Mouse (Mus musculus): ENCODE results near the gene Aldh1a2.
A peak's percentile ranks its signal among the peaks of the same experiment; 100 is the strongest.

Aldh1a2 gene

GRCm38 (mm10) chr9:71286420-71286819 is 70.8 kb downstream of the Aldh1a2 start:
- DNase-seq (ENCODE audit: extremely low read depth, insufficient read length, low spot score): no peak

- peak; percentile 47 for DNase-seq (ENCODE audit: extremely low read depth, insufficient read length, low spot score)
Measured at GRCm38 (mm10) chr9:71288738-71289137, 73.1 kb downstream of the Aldh1a2 start.

- no peak for DNase-seq (ENCODE audit: extremely low read depth, insufficient read length, low spot score)
Measured at GRCm38 (mm10) chr9:71289810-71290209, 74.2 kb downstream of the Aldh1a2 start.

DNA sequence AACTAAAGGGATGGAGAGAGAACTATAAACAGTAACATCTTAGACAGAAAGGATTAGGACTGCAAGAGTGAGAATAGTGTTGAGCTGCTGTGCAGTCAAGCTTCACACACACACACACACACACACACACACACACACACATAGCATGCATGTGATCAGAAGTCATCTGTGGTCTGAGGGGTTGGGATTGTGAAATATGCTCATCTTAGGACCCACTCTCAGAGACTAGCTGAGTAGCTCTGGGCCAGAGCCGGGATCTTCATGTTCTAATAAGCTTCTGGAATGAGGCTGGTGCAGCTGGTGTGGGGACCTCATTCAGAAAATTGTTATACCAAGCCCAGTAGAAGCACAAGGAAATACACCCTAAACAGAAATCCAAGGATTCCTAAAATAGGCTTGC is 75.1 kb downstream of the Aldh1a2 start:
- no peak for DNase-seq (ENCODE audit: extremely low read depth, insufficient read length, low spot score)

DNA sequence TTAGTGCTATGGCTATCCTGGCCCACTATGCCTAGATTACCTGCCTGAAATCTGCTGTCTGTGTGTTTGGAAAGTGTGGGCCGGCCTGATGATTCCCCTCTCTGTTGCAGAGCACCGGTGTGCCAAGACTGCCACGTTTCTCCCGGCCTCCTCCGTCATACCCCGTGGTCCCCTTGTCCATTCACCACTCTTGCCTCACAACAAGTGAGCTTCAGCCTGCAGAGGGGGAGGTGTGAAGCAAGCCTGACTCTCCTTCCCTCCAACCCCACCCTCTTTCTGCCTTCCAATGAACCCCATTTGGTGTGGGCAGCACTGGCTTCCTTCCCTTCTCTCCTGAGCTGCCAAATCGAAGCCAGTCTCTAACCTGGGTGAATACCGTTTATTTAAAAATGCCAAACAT is 79.9 kb downstream of the Aldh1a2 start:
- DNase-seq (ENCODE audit: extremely low read depth, insufficient read length, low spot score): no peak

DNA sequence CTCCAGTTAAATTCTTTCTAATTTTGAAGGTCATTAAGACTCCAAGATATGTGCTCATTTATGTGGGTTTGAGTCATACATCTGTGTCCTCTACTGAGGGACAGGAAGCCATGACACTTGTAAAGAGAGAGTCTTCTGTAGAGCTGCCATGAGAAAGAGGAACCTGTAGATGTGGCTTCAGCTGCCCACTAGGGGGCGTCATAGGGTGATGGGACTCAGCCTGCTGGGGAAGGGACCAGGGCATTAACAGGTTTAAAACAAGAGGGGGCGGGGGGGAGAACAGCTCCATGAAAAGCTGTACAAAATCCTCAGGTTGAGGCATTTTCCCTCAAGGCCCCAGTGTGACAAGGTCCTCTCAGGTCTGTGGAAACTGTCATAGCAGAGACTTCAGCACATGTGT is 88.0 kb downstream of the Aldh1a2 start:
- no peak for DNase-seq (ENCODE audit: extremely low read depth, insufficient read length, low spot score)

DNA sequence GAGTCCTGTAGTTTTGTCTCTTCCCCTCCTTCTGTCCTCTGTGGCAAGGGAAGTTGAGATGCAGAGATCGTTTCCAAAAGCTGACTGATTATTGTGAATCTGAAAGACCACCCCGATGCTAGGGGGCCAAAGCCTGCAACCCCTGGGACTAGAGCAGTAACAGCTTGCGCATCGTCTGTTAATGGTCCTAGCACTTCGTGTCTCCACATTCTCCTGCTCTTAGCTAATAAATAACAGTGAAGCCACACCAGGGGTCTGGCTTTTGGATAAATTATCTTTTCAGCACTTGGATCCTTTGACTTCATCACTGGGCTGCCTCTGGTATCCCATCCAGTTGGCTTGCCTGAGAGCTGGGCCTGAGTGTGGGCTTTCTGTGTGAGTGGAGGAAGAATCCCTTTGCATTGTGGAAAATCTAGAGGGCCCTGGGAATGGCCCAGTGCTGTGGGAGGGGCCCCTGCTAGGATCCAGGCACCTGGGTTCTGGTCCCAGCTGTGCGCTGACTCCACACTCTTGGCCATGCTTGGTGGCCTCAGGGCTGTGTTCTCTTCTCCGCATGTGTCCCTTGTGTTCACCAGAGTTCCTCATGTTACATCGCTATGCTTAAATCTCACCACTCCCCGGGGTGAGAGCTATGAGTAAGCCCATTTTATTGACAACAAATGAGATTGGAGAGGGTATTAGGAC is 91.7 kb downstream of the Aldh1a2 start:
- no peak for DNase-seq (ENCODE audit: extremely low read depth, insufficient read length, low spot score)

DNA sequence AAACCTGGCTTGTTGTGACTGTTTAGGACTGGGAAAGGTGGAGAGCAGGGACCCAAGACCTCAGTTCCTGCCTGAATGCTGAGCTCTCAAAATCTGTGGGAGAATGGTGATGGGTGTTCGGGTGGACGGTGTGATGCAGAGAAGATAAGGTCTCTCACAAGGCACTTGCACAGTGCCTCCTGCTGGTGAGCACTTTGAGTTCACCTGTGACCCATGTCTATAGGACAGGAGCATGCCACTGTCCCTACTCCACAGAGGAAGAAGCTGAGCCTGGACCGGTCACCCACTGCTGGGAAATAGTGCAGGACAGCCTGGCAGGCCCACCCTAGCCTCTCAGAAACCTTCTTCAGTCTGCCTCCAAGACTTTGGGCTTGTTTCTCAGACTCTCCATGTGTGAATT is 100.4 kb downstream of the Aldh1a2 start:
- no peak for DNase-seq (ENCODE audit: extremely low read depth, insufficient read length, low spot score)

DNA sequence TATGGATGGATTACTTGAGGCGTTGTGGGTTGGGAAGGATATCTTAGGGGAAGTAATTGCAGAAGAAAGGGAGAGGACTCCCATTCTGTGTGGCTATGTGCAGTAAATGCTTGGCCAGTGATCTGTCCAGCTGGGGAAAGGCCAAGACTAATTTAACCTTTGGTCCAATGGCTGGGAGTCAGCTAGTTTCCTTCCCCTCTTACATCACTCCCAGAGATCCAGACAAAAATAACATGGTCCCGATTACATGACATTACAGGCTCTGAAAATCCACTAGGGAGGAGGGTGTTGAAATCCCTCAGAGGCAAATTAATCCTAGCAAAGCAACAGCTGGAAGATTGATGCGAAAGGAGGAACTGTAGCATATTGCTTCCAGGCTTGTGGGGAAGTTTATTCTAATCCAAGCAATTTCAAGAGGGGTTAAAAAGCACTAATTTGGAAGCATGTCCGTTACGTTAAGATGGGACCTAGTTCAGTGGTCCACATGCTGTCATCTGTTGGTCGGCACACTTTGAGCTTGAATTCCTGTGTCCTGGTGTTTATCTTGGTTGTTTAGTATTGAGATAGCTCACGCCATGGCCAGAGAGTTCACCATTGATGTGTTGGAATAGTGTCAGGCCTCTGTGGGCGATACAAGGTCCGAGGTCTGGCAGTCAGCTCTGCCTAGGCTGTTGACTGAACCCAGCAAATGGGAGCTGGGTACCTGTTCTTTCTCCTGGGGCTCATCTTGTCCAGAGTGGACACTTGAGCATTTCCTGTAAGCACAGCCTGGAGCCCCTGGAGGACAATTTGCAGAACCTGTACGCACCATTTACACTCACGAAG is 101.7 kb downstream of the Aldh1a2 start:
- DNase-seq (ENCODE audit: extremely low read depth, insufficient read length, low spot score): no peak

- DNase-seq (ENCODE audit: extremely low read depth, insufficient read length, low spot score): no peak
Measured at GRCm38 (mm10) chr9:71317921-71318241, 102.3 kb downstream of the Aldh1a2 start.

GRCm38 (mm10) chr9:71319776-71320175 is 104.2 kb downstream of the Aldh1a2 start:
- DNase-seq (ENCODE audit: extremely low read depth, insufficient read length, low spot score): no peak

DNA sequence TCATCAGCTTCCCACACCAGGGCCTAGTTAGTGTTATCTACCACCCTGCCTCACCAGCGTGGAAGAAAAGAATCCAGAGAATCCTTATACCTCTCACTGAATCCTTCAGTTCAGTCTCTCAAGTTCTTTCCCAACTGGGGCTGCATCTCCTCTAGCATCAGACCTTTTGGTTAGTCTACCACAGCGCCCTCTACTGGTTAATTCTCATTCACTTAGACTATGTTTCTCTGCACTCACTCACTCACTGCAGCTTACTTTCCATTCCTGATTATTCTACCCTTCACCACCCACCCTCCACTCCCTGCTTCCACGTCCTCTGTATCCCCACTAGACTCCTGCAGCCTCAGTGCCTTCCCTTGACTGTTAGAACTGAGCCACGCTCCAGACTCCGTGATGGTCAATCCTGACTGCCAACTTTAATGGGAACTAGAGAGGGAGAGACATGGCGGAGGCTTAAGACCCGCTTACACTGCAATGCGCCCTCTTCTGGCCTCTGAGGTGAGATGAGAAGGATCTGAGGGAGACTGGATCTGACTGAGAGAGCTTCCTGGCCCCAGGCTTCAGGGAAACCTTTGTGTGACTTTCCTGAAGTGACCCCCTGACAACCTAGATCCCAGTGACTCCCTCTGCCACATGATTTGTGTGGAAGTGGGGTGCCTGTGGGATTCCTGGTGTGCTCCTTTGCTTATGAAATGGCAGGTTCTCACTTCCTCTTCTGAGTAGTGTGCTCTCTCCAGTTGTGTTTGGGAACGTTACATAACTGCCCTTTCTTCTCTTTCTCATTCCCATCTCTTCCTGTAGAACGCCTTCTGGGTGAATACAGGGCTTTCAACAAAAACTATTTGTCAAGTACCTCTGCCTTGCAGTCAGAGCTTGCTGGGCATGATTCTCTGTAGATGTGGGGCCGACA is 104.9 kb downstream of the Aldh1a2 start:
- DNase-seq (ENCODE audit: extremely low read depth, insufficient read length, low spot score): no peak

- DNase-seq (ENCODE audit: extremely low read depth, insufficient read length, low spot score): no peak
Measured at GRCm38 (mm10) chr9:71321436-71321835, 105.8 kb downstream of the Aldh1a2 start.

- no peak for DNase-seq (ENCODE audit: extremely low read depth, insufficient read length, low spot score)
Measured at GRCm38 (mm10) chr9:71321871-71322270, 106.3 kb downstream of the Aldh1a2 start.

DNA sequence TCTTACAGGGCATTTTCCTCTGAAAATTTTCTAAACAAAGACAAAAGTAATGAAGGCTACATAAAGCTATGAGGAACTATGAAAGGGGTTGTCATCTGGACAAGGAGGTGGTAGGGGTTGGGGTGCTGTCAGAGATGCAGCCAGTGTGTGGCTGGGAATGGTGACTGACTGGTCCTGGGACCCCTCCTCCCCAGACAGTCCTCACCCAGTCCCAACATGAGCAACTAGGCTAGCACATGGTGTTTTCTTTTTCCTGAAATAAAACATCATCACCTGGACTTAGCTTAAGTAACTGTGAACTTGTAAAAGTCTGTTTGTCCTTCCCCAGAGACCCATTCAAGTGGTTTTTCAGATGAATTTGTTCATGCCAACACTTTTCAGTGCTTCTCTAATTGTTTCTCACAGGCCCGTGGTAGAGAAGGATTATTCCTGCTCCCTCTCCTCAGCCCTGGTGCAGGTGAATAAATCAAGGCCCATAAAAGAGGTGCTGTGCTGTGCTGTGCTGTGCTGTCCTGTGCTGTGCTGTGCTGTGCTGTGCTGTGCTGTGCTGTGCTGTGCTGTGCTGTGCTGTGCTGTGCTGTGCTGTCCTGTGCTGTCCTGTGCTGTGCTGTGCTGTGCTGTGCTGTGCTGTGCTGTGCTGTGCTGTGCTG is 107.8 kb downstream of the Aldh1a2 start:
- no peak for DNase-seq (ENCODE audit: extremely low read depth, insufficient read length, low spot score)

DNA sequence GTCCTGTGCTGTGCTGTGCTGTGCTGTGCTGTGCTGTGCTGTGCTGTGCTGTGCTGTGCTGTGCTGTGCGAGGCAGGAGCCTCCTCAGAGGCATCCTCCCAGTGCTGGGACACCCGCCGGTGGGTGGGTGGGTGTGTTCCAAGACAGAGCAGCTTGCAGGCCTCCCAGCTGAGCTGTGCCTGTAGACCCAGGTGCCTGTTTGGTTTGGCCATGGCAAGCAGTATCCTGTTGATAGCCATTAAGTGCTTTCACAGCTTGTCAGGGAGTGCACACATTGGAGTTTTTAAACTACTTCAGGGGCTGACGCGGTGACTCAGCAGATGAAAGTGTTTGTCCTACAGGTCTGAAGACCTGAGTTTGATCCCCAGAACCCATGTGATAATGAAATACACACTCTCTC is 108.5 kb downstream of the Aldh1a2 start:
- DNase-seq (ENCODE audit: extremely low read depth, insufficient read length, low spot score): no peak

GRCm38 (mm10) chr9:71326261-71326660 is 110.7 kb downstream of the Aldh1a2 start:
- no peak for DNase-seq (ENCODE audit: extremely low read depth, insufficient read length, low spot score)

DNA sequence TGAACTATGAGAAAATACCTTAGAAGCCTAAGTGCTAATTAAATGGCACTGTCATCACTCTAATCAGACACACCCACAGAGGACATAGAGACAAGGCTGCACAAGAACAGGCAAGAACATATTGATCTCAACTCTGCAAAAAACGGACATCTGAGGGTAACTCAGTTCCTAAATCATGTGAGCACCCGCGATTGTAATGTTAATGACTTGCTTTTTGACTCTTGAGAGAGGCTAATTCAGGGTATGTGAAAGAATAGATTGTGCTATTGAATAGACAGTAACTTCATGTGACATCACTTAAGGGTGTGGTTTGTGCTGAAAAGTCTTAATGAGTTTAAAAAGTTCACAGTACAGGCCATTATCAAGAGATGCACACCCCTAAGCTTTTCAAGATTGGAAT is 116.1 kb downstream of the Aldh1a2 start:
- DNase-seq (ENCODE audit: extremely low read depth, insufficient read length, low spot score): no peak

DNA sequence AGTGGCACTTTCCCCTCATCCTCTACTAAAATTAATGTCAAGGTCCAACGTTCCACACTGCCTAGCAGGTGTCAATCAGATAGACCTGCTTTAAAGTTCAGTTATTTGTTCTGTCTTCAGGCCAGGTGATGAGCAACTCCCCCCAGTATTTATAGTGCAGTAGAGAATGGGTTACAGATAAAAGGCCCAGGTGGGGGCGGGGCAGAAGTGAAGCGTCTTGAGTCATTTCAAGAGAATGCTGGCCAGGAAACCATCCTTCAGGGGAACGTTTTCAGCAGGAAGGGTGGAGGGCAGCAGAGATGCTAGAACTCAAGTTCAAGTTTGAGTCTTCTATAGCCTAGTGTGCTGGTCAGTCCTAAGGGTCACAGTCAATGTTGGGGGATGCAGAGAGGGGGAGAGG is 121.1 kb downstream of the Aldh1a2 start:
- DNase-seq (ENCODE audit: extremely low read depth, insufficient read length, low spot score): no peak

- no peak for DNase-seq (ENCODE audit: extremely low read depth, insufficient read length, low spot score)
Measured at GRCm38 (mm10) chr9:71337425-71337824, 121.8 kb downstream of the Aldh1a2 start.

DNA sequence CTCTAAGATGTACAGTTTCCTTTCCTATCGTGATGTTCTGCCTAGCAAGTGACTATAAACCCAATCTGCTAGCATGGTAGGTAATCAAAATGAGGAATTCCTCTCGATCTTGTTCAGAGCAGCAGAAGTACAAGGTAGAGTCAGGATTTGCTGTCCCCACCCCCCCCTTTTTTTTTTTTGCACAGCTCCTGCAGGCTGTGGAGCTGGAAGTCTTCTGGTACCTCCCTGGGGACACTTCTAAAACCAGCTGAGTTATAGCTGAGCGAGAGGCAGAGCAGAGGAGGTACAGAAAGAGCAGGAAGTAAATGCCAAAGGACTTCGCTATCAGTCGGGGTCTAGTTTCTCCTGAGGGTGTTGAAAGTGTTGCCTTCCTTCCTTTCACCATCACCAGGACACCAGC is 124.5 kb downstream of the Aldh1a2 start:
- DNase-seq (ENCODE audit: extremely low read depth, insufficient read length, low spot score): no peak

All from 3134 (cell line).